ENCODE assay signal across 8 mouse cellular contexts in the genomic region with DNA sequence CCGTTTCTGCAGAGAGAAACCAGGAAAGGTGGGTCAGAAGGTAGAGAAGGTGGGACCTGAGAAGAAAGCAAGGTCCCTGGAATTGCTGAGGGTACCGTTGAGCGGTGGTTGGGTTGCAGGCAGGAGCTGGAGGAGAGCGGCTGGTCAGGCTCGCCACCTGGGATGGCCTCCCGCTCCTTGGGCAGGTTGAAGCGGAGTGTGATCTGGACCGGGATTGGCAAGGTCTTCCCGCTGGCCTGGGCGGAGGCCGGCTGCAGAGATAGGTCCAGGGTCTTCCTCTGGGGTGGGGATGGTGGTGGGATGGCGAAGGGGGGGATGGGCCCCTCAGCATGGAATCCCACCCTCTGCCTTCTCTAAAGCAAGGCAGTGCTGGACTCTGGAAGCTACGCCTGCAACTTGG. TPM values are rescaled to one million over a fixed set of nuclear protein-coding genes. Genes with fewer than 3 reads are reported as not detected.
DNase-seq lines count a peak whose midpoint lies in the region; ATAC-seq and TF ChIP-seq lines count a peak whose summit lies in the region.

No protein-coding gene starts in this region.

- peak overlapping the region; percentile 99 for H3K27ac ChIP-seq in kidney, embryonic 15.5 days
- H3K27ac ChIP-seq in embryonic facial prominence, embryonic 12.5 days = peak overlapping the region; percentile 98; the same call in 1 of the 2 replicates
- peak overlapping the region; percentile 99 for H3K27ac ChIP-seq in hindbrain, embryonic 15.5 days (replicated peaks)
- H3K27ac ChIP-seq in midbrain, embryonic 16.5 days (ENCODE audit: low read length) = peak overlapping the region; percentile 99; the same call in 1 of the 2 replicates

- H3K4me1 ChIP-seq in kidney, embryonic 15.5 days = peaks cover 25% of the 10 kb centered on the region
- peaks cover 22% of the 10 kb centered on the region for H3K4me1 ChIP-seq in embryonic facial prominence, embryonic 12.5 days
- peaks cover 30% of the 10 kb centered on the region for H3K4me1 ChIP-seq in hindbrain, embryonic 15.5 days (replicated peaks)
- H3K4me1 ChIP-seq in midbrain, embryonic 16.5 days (ENCODE audit: control insufficient read depth, insufficient read depth, low read length) = peaks cover 22% of the 10 kb centered on the region
- H3K4me1 ChIP-seq in lung, adult 2 months (ENCODE audit: control insufficient read depth, insufficient read depth, low read length) = peaks cover 6% of the 10 kb centered on the region; the same call in 1 of the 2 replicates

- TF ChIP-seq CTCF in lung, adult 2 months (IDR thresholded peaks at IDR 0.05; ENCODE audit: insufficient read depth, low read length) = no peak

- ATAC-seq in kidney, embryonic 15.5 days (replicated peaks; ENCODE audit: low FRiP score) = no peak
- no peak for ATAC-seq in embryonic facial prominence, embryonic 12.5 days (ENCODE audit: insufficient number of reproducible peaks, insufficient read depth, low FRiP score, low TSS enrichment)
- ATAC-seq in hindbrain, embryonic 15.5 days (ENCODE audit: low FRiP score, low read depth) = no peak
- ATAC-seq in midbrain, embryonic 16.5 days = no peak; the same call in 1 of the 2 replicates

- H3K4me3 ChIP-seq in kidney, embryonic 15.5 days (replicated peaks) = peak overlapping the region; percentile 85
- peak overlapping the region; percentile 54 for H3K4me3 ChIP-seq in embryonic facial prominence, embryonic 12.5 days
- H3K4me3 ChIP-seq in hindbrain, embryonic 15.5 days = peak overlapping the region; percentile 74
- peak overlapping the region; percentile 69 for H3K4me3 ChIP-seq in midbrain, embryonic 16.5 days (ENCODE audit: low read depth, low read length)
- H3K4me3 ChIP-seq in lung, adult 2 months (replicated peaks; ENCODE audit: extremely low read depth, low read depth, low read length) = no peak overlapping the region

- intact Hi-C loops in left cerebral cortex, postnatal 4 days (cut with DNase I) = no loop called here

- DNase-seq in kidney, adult 18-20 months = no peak
- DNase-seq in left cerebral cortex, postnatal 4 days = no peak
- DNase-seq in spleen, postnatal 14 days (ENCODE audit: low spot score in 2 of 2) = no peak
- no peak for DNase-seq in lung, adult 2 months

- peaks cover 4% of the 10 kb centered on the region; the same call in 1 of the 2 replicates for H3K27me3 ChIP-seq in kidney, embryonic 15.5 days
- H3K27me3 ChIP-seq in embryonic facial prominence, embryonic 12.5 days = no peaks in the 10 kb centered on the region
- no peaks in the 10 kb centered on the region for H3K27me3 ChIP-seq in hindbrain, embryonic 15.5 days
- H3K27me3 ChIP-seq in midbrain, embryonic 16.5 days (ENCODE audit: control insufficient read depth, insufficient read depth, low read depth, low read length) = no peaks in the 10 kb centered on the region

- peak overlapping the region; percentile 77 for H3K4me2 ChIP-seq in kidney, embryonic 15.5 days
- H3K4me2 ChIP-seq in embryonic facial prominence, embryonic 12.5 days (replicated peaks) = peak overlapping the region; percentile 79
- H3K4me2 ChIP-seq in hindbrain, embryonic 15.5 days = peak overlapping the region; percentile 72
- peak overlapping the region; percentile 61 for H3K4me2 ChIP-seq in midbrain, embryonic 16.5 days (ENCODE audit: low read length)

- H3K9ac ChIP-seq in kidney, embryonic 15.5 days = peak overlapping the region; percentile 86; the same call in 1 of the 2 replicates
- peak overlapping the region; percentile 65; the same call in 1 of the 2 replicates for H3K9ac ChIP-seq in embryonic facial prominence, embryonic 12.5 days
- peak overlapping the region; percentile 86 for H3K9ac ChIP-seq in hindbrain, embryonic 15.5 days
- H3K9ac ChIP-seq in midbrain, embryonic 16.5 days (ENCODE audit: low read depth, low read length) = peak overlapping the region; percentile 87; the same call in 1 of the 2 replicates

- no peaks in the 10 kb centered on the region for H3K9me3 ChIP-seq in kidney, embryonic 15.5 days (replicated peaks)
- H3K9me3 ChIP-seq in embryonic facial prominence, embryonic 12.5 days = no peaks in the 10 kb centered on the region
- H3K9me3 ChIP-seq in hindbrain, embryonic 15.5 days = no peaks in the 10 kb centered on the region
- H3K9me3 ChIP-seq in midbrain, embryonic 16.5 days (replicated peaks; ENCODE audit: control insufficient read depth, low read length, poor library complexity, severe bottlenecking) = no peaks in the 10 kb centered on the region

- WGBS in kidney, embryonic 15.5 days = 92% methylated on average over 13 of the region's 13 CpGs
- 95% methylated on average over 13 of the region's 13 CpGs for WGBS in embryonic facial prominence, embryonic 12.5 days
- 96% methylated on average over 13 of the region's 13 CpGs for WGBS in hindbrain, embryonic 15.5 days
- 97% methylated on average over 13 of the region's 13 CpGs for WGBS in midbrain, embryonic 16.5 days
- WGBS in lung, adult 2 months = 92% methylated on average over 13 of the region's 13 CpGs

- TF ChIP-seq POLR2A in lung, adult 2 months (IDR thresholded peaks at IDR 0.05; ENCODE audit: borderline replicate concordance, extremely low read depth, low read depth, low read length) = no peak

- H3K36me3 ChIP-seq in kidney, embryonic 15.5 days = peaks cover 54% of the 10 kb centered on the region
- peaks cover 53% of the 10 kb centered on the region for H3K36me3 ChIP-seq in embryonic facial prominence, embryonic 12.5 days
- H3K36me3 ChIP-seq in hindbrain, embryonic 15.5 days = peaks cover 45% of the 10 kb centered on the region
- H3K36me3 ChIP-seq in midbrain, embryonic 16.5 days (ENCODE audit: control insufficient read depth, insufficient read depth, low read length) = peaks cover 35% of the 10 kb centered on the region

RNA-seq across cellular contexts. Expression of gene Kat5, which starts 1.3 kb away (rescaled TPM):
- 53.5 and 58.8 TPM in 2 replicates for polyA plus RNA-seq in kidney, embryonic 15.5 days (2015; fragmentation: Nextera tagmentation; extraction: Ambion mirVana)
- polyA plus RNA-seq in embryonic facial prominence, embryonic 12.5 days (2016; fragmentation: Nextera tagmentation; extraction: Ambion mirVana) = 61.3 and 63.7 TPM in 2 replicates
- polyA plus RNA-seq in hindbrain, embryonic 15.5 days (2015; fragmentation: Nextera tagmentation; extraction: Ambion mirVana) = 67.2 and 69.2 TPM in 2 replicates
- 82.0 and 83.1 TPM in 2 replicates for polyA plus RNA-seq in midbrain, embryonic 16.5 days (2015; fragmentation: Nextera tagmentation; extraction: Ambion mirVana)
- total RNA-seq in left cerebral cortex, postnatal 4 days (2021) = 10 to 100 TPM; 84.6 to 98.4 TPM
- 72.5 and 75.7 TPM in 2 replicates for polyA plus RNA-seq in lung, adult 2 months (2012; rRNA removed)

RNA-seq across cellular contexts. Expression of gene Rnaseh2c, which starts 7.0 kb away (rescaled TPM):
- polyA plus RNA-seq in kidney, embryonic 15.5 days (2015; fragmentation: Nextera tagmentation; extraction: Ambion mirVana) = 158 and 163 TPM in 2 replicates
- polyA plus RNA-seq in embryonic facial prominence, embryonic 12.5 days (2016; fragmentation: Nextera tagmentation; extraction: Ambion mirVana) = 148 and 158 TPM in 2 replicates
- polyA plus RNA-seq in hindbrain, embryonic 15.5 days (2015; fragmentation: Nextera tagmentation; extraction: Ambion mirVana) = 66.6 and 67.4 TPM in 2 replicates
- 55.5 and 58.4 TPM in 2 replicates for polyA plus RNA-seq in midbrain, embryonic 16.5 days (2015; fragmentation: Nextera tagmentation; extraction: Ambion mirVana)
- total RNA-seq in left cerebral cortex, postnatal 4 days (2021) = 10 to 100 TPM; 47.3 to 49.7 TPM
- polyA plus RNA-seq in lung, adult 2 months (2012; rRNA removed) = 38.6 and 47.6 TPM in 2 replicates

RNA-seq across cellular contexts. Expression of gene Rela, which starts 28.6 kb away (rescaled TPM):
- 47.3 and 52.4 TPM in 2 replicates for polyA plus RNA-seq in kidney, embryonic 15.5 days (2015; fragmentation: Nextera tagmentation; extraction: Ambion mirVana)
- polyA plus RNA-seq in embryonic facial prominence, embryonic 12.5 days (2016; fragmentation: Nextera tagmentation; extraction: Ambion mirVana) = 46.5 and 49.3 TPM in 2 replicates
- 34.4 and 37.8 TPM in 2 replicates for polyA plus RNA-seq in hindbrain, embryonic 15.5 days (2015; fragmentation: Nextera tagmentation; extraction: Ambion mirVana)
- 30.6 and 37.7 TPM in 2 replicates for polyA plus RNA-seq in midbrain, embryonic 16.5 days (2015; fragmentation: Nextera tagmentation; extraction: Ambion mirVana)
- total RNA-seq in left cerebral cortex, postnatal 4 days (2021) = 10 to 100 TPM; 29.6 to 34.8 TPM
- polyA plus RNA-seq in lung, adult 2 months (2012; rRNA removed) = 118 and 120 TPM in 2 replicates

RNA-seq across cellular contexts. Expression of gene Ap5b1, which starts 40.9 kb away (rescaled TPM):
- 9.7 and 10.8 TPM in 2 replicates for polyA plus RNA-seq in kidney, embryonic 15.5 days (2015; fragmentation: Nextera tagmentation; extraction: Ambion mirVana)
- polyA plus RNA-seq in embryonic facial prominence, embryonic 12.5 days (2016; fragmentation: Nextera tagmentation; extraction: Ambion mirVana) = 2.8 and 3.2 TPM in 2 replicates
- polyA plus RNA-seq in hindbrain, embryonic 15.5 days (2015; fragmentation: Nextera tagmentation; extraction: Ambion mirVana) = 3.1 and 3.7 TPM in 2 replicates
- polyA plus RNA-seq in midbrain, embryonic 16.5 days (2015; fragmentation: Nextera tagmentation; extraction: Ambion mirVana) = 1.9 and 2.3 TPM in 2 replicates
- 10 to 100 TPM; 11.6 to 12.2 TPM for total RNA-seq in left cerebral cortex, postnatal 4 days (2021)
- 14.5 and 15.3 TPM in 2 replicates for polyA plus RNA-seq in lung, adult 2 months (2012; rRNA removed)

RNA-seq across cellular contexts. Expression of gene Ovol1, which starts 48.3 kb away (rescaled TPM):
- polyA plus RNA-seq in kidney, embryonic 15.5 days (2015; fragmentation: Nextera tagmentation; extraction: Ambion mirVana) = 11.3 and 12.0 TPM in 2 replicates
- 1.3 and 1.6 TPM in 2 replicates for polyA plus RNA-seq in embryonic facial prominence, embryonic 12.5 days (2016; fragmentation: Nextera tagmentation; extraction: Ambion mirVana)
- polyA plus RNA-seq in hindbrain, embryonic 15.5 days (2015; fragmentation: Nextera tagmentation; extraction: Ambion mirVana) = 0.08 TPM in 1 of 2 replicates, not detected in the other
- 0.11 TPM in 1 of 2 replicates, not detected in the other for polyA plus RNA-seq in midbrain, embryonic 16.5 days (2015; fragmentation: Nextera tagmentation; extraction: Ambion mirVana)
- total RNA-seq in left cerebral cortex, postnatal 4 days (2021) = not detected
- 2.3 and 11.2 TPM in 2 replicates for polyA plus RNA-seq in lung, adult 2 months (2012; rRNA removed)
